Mouse (Mus musculus): ENCODE results near the gene Fbxw15.
"Not testable (repeated sequence)": the region's sequence is repeated elsewhere in the genome, so short reads cannot be mapped to it uniquely, and the experiment has no call there.

Gene Fbxw15

GRCm38 (mm10) chr9:109568162-109568561 is at the start of gene Fbxw15:
Fbxw15 (minus strand) TSS chr9:109568262.
- CTCF ChIA-PET, POLR2A ChIA-PET: not testable (repeated sequence)

- POLR2A ChIA-PET, result not testable (repeated sequence)
- CTCF ChIA-PET, result interaction anchor here (0.6 to 1.5 kb wide), 8 partner anchors 9 to 603 kb away, joined by 3 to 7 read pairs (median 4); no protein-coding TSS in a partner anchor
Measured at GRCm38 (mm10) chr9:109606837-109607236, 38.8 kb upstream of the Fbxw15 start.

GRCm38 (mm10) chr9:109602128-109602527 is 34.1 kb upstream of the Fbxw15 start:
- CTCF ChIA-PET, result not testable (repeated sequence)
- POLR2A ChIA-PET, result interaction anchor here in 1 of 4 experiments (0.6 kb wide), 1 partner anchor 10 kb away, joined by 5 read pairs; no protein-coding TSS in a partner anchor

GRCm38 (mm10) chr9:109597226-109597625 is 29.2 kb upstream of the Fbxw15 start:
- POLR2A ChIA-PET, result no interaction called here
- CTCF ChIA-PET, result interaction anchor here in 1 of 4 experiments (2.3 kb wide), 1 partner anchor 10 kb away, joined by 7 read pairs; no protein-coding TSS in a partner anchor

GRCm38 (mm10) chr9:109594866-109595265 is 26.8 kb upstream of the Fbxw15 start:
- CTCF ChIA-PET, result interaction anchor here in 1 of 4 experiments (2.3 kb wide), 1 partner anchor 12 kb away, joined by 7 read pairs; no protein-coding TSS in a partner anchor
- POLR2A ChIA-PET, result no interaction called here

GRCm38 (mm10) chr9:109565546-109565945 is 2.5 kb downstream of the Fbxw15 start:
- ChIA-PET CTCF (no interaction called here), POLR2A (no interaction called here)

- POLR2A ChIA-PET, CTCF ChIA-PET: not testable (repeated sequence)
Measured at GRCm38 (mm10) chr9:109562106-109562505, 6.0 kb downstream of the Fbxw15 start.

GRCm38 (mm10) chr9:109552483-109552882 is 15.6 kb downstream of the Fbxw15 start:
- CTCF ChIA-PET, result no interaction called here
- POLR2A ChIA-PET, result no interaction called here

GRCm38 (mm10) chr9:109549666-109550065 is 18.4 kb downstream of the Fbxw15 start:
- ChIA-PET POLR2A (interaction anchor here (0.6 to 1.6 kb wide), 5 partner anchors 26 to 363 kb away, joined by 3 to 6 read pairs (median 4); no protein-coding TSS in a partner anchor), CTCF (interaction anchor here in 1 of 4 experiments (0.6 kb wide), 1 partner anchor 214 kb away, joined by 3 read pairs; no protein-coding TSS in a partner anchor)

- POLR2A ChIA-PET, result interaction anchor here in 2 of 4 experiments (0.9 to 1.1 kb wide), 2 partner anchors 26 kb away, joined by 4 read pairs; no protein-coding TSS in a partner anchor
- CTCF ChIA-PET, result interaction anchor here in 2 of 4 experiments (0.6 to 0.7 kb wide), 2 partner anchors 33 to 398 kb away, joined by 3 to 5 read pairs; no protein-coding TSS in a partner anchor
Measured at GRCm38 (mm10) chr9:109523385-109524064, 44.5 kb downstream of the Fbxw15 start.
